Mouse (Mus musculus) T-helper 1 cell (primary cell): ENCODE data around the gene Fam213a.

Source experiments
- in situ Hi-C: fragments of 300-600 bp; cut with MboI, MseI; formaldehyde crosslinking; loops from one replicate; pipeline ENCODE4 v1.15.1; 2025; ENCODE audit warnings: high pct_unique_total_duplicates

The Fam213a gene

GRCm38 (mm10) chr14:41005716-41006115 is 7.9 kb downstream of the Fam213a start:
- in situ Hi-C loops: no loop called here

GRCm38 (mm10) chr14:41004201-41005141 is 9.1 kb downstream of the Fam213a start:
- in situ Hi-C loops: no loop called here

GRCm38 (mm10) chr14:41001576-41001975 is 12.0 kb downstream of the Fam213a start:
- in situ Hi-C loops: no loop called here

GRCm38 (mm10) chr14:41000801-41001200 is 12.8 kb downstream of the Fam213a start:
- in situ Hi-C loops: no loop called here

- in situ Hi-C loops: no loop called here
Measured at GRCm38 (mm10) chr14:40999904-41000645, 13.5 kb downstream of the Fam213a start.

GRCm38 (mm10) chr14:40996171-40996570 is 17.4 kb downstream of the Fam213a start:
- in situ Hi-C loops: no loop called here

GRCm38 (mm10) chr14:40992464-40992863 is 21.1 kb downstream of the Fam213a start:
- in situ Hi-C loops: no loop called here

GRCm38 (mm10) chr14:40988780-40989179 is 24.8 kb downstream of the Fam213a start:
- in situ Hi-C loops: no loop called here

GRCm38 (mm10) chr14:40987184-40987583 is 26.4 kb downstream of the Fam213a start:
- in situ Hi-C loops: no loop called here

GRCm38 (mm10) chr14:40985635-40986034 is 28.0 kb downstream of the Fam213a start:
- in situ Hi-C loops: no loop called here

- in situ Hi-C loops: loop anchor here (5.0 kb wide), 1 partner anchor 48 kb away; no protein-coding TSS in a partner anchor
Measured at GRCm38 (mm10) chr14:40979723-40980122, 33.9 kb downstream of the Fam213a start.

GRCm38 (mm10) chr14:40979002-40979401 is 34.6 kb downstream of the Fam213a start:
- in situ Hi-C loops: loop anchor here (5.0 kb wide), 1 partner anchor 48 kb away; no protein-coding TSS in a partner anchor

- in situ Hi-C loops: loop anchor here (5.0 kb wide), 1 partner anchor 52 kb away; no protein-coding TSS in a partner anchor
Measured at GRCm38 (mm10) chr14:40975127-40975721, 38.4 kb downstream of the Fam213a start.

- in situ Hi-C loops: no loop called here
Measured at GRCm38 (mm10) chr14:40968051-40968450, 45.5 kb downstream of the Fam213a start.

GRCm38 (mm10) chr14:40967598-40967900 is 46.0 kb downstream of the Fam213a start:
- in situ Hi-C loops: no loop called here

- in situ Hi-C loops: no loop called here
Measured at GRCm38 (mm10) chr14:40966862-40967597, 46.6 kb downstream of the Fam213a start.

- in situ Hi-C loops: no loop called here
Measured at GRCm38 (mm10) chr14:40966392-40966861, 47.2 kb downstream of the Fam213a start, which contains the start of gene Tspan14. Gene Tspan14 (minus strand): TSS chr14:40966807.

- in situ Hi-C loops: no loop called here
Measured at GRCm38 (mm10) chr14:40965507-40966356, 47.9 kb downstream of the Fam213a start.

GRCm38 (mm10) chr14:40964881-40965280 is 48.7 kb downstream of the Fam213a start:
- in situ Hi-C loops: no loop called here

GRCm38 (mm10) chr14:40964214-40964610 is 49.4 kb downstream of the Fam213a start:
- in situ Hi-C loops: no loop called here
